Mouse (Mus musculus) cerebellum, postnatal 10 days (tissue): ENCODE data around the gene Dmbx1.

ENCODE experiments used
- DNase-seq, 2 experiments: peaks; one replicate each; pipeline ENCODE4 v3.0.0; 2021; ENCODE audit warnings: mixed read lengths in 2 of 2

The Dmbx1 gene

GRCm38 (mm10) chr4:115938276-115939160 lies 1.2 kb downstream of the Dmbx1 start:
- peak; percentile 43 to 69 for DNase-seq

DNA sequence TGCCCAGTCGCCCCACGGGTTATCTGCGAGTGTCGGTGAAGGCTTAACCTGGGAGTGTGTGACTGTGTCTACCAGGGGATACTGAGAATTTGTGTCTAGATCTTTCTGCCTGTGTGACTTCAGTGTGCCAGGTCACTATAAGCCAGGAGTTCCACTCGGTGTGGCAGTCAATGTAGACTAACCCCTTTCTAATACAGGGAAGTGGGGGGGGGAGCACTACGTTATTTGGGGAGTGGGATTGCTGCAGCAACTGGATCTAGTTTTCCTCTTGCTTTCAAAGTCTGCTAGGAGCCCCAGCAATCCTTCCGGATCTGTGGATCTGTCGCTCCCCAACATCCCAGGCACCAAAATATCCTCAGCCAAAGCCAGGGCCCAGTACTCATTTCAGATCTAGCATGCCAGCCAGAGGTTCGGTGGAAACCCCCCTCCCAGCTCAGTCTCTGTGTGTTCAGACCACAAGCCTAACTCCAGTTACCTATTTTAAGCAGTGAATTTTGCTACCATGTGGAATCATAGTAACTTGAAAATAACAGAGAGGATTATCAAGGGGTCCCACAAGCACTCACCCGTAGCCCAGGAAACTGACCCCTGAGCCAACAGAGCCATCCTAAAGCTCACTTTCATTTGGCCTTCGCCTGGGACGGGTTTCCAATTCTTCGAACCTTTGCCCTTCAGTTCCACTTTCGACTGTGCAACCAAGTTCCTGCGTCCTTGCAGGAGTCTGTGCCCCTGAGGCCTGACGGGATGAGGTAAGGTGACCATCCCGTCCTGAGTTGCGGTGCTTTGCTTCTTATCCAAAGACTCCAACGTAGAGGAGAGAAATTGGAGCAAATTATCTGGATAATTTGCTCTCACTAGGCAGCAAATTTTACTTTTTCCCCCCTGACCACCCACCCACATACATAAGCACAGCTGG lies 2.4 kb downstream of the Dmbx1 start:
- DNase-seq: no peak

- peak in 1 of 2 experiments; percentile 40 for DNase-seq
Measured at GRCm38 (mm10) chr4:115936646-115937045, 3.1 kb downstream of the Dmbx1 start.

DNA sequence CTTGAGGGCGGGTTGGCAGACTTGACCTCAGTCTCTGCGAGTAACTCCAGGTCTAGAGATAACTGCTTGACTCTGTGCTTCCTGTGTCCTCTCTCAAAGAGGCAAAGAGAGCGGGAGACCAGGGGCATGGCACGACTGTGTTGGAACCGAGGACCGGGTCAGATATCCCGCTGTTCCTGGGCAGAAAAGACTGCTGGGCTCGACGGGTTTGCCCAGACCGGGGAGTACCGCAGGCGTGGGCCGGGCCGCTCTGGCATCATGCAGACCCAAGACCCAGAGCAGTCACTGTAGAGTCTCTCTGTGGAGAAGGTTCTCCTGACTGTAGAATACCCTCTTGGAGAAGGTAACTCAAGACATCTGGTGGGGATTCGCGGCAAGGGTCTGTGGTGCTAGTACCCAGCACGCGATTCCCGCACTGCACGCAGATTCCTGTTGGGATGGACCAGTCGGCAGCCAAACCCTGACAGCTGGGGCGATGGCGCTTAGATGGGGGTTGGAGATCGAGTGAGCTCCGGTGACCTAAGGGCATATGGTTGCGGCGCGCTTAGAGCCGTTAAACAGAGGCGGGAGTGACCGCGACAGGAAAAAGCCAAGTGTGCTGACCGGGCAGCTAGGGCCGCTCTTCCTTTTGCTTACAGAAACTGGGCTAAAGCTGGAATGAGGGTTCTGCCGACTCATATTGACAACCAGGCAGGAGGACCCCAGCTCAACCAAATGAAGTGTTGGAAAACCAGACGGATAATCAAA lies 3.7 kb downstream of the Dmbx1 start:
- peak in 1 of 2 experiments; percentile 50 for DNase-seq

GRCm38 (mm10) chr4:115931556-115932088 lies 8.1 kb downstream of the Dmbx1 start:
- peak; percentile 55 to 65 for DNase-seq

DNA sequence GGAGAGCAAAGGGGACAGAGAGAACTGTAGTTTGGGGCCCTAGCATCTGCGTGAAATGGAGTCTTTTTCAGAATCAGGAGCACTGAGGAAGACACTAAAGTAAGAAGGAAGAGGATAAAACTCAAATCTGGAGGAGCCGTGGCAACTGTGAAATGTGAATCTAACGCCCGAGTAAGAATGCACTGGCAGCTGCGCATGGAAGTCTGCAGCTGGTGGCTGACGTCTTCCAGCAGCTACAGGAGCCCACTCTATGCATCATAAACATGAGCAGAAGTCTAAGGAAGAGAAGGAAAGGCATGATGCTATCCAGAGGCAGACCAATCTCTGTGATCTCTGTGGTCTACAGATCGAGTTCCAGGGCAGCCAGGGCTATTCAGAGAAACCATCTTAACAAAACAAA lies 12.1 kb downstream of the Dmbx1 start:
- DNase-seq: no peak

GRCm38 (mm10) chr4:115923262-115923880 lies 16.4 kb downstream of the Dmbx1 start:
- peak; percentile 56 to 69 for DNase-seq

GRCm38 (mm10) chr4:115922688-115923087 lies 17.0 kb downstream of the Dmbx1 start:
- no peak for DNase-seq

GRCm38 (mm10) chr4:115919911-115920310 lies 19.8 kb downstream of the Dmbx1 start:
- DNase-seq: no peak

DNA sequence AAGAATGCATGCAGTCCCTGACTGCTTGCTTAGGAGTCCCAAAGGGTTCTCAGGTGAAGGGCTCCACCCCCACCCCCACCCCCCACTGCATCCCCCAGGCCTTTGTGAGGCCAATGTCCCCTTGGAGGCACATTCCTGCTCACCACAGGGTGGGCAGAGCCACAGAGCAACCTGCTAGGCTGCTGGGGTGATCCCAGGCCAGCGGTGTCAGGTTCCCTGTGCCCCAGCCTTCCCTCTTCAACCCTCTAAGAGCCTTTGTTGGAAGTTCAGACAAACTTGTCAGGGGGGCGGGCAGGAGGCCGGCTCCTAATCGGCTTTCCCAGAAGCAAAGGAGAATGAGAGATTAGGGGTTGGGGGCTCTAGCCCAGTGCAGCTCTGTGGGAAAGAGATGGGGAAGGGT lies 28.1 kb downstream of the Dmbx1 start:
- DNase-seq: no peak

DNA sequence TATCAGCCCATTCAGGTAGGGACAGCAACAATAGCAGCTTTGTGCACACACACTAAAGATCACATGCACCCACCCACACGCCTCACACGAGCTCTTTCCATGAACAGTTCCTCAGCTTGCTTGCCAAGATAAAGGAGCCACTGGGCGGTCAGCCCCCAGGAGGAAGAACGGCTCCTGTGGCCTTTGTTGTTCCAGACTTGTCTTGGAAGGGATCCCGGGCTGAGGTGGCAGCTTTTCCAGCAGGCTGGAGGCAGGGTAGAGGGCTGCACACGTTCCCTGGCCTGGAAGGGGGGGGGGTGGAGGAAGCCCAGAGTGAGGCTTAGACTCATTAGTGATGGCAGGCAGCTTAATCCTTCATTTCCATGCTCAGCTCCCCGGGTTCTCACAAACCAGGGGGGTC lies 31.1 kb downstream of the Dmbx1 start:
- peak; percentile 58 to 76 for DNase-seq

DNA sequence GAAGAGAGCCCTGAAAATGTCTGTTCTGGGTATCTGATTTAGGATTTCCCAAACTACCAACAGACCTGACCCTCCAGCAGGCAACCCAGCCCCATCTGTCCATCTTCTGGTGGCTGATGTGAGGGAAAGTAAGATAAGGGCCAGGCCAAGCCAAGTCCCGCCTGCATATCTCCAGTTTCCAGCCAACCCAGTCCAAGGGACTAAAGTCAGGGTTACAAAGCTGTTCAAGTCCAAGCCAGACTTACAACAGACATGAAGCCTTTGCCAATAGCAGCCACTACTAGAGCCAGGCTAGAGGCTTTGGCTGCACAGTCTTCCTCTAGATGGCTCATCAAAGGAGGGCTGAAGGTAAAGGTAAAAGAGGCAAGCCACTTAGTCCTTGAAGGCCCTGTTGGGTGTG lies 31.7 kb downstream of the Dmbx1 start:
- peak; percentile 25 to 32 for DNase-seq

- DNase-seq: no peak
Measured at GRCm38 (mm10) chr4:115906791-115907190, 32.9 kb downstream of the Dmbx1 start.

DNA sequence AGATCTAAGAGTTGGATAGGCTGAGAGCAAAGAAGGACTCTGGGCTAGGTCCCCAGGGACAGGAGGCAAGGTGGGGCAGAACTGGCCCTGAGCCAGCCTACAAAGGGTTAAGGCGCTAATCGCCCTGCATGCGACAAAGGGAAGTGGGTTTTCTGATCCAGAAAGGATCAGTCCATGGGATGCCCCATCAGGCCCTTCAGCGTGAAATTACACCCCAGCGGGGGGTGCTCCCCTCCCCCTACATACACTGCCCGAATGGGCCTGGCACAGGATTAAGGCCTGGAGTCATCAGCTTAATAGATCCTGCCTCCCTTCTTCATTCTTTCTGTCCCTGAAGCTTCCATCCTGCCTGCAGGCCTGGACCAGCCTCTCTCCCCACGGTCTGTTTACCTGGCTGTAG lies 34.0 kb downstream of the Dmbx1 start:
- DNase-seq: peak; percentile 82 to 86

DNA sequence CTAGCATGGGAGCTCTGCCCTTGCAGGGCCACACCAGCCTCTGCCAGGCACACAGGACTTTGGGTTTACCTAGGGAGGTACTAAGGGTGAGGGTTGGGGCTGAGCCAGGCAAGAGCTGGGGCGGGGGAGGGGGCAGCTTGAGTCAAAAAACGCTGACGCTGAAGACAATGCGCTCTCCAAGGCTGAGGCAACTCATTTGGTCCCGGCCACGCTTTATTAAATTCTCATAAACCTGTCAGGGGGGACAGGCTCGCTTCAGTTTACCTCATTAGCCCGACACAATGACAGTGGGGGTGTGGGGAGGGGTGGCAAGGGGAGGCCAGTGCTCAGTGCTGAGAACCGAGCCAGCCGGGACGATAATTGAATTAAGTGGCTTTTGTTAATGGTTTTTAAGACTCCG lies 35.4 kb downstream of the Dmbx1 start:
- no peak for DNase-seq

GRCm38 (mm10) chr4:115902816-115903215 lies 36.9 kb downstream of the Dmbx1 start:
- peak; percentile 93 to 96 for DNase-seq

GRCm38 (mm10) chr4:115897901-115898631 lies 41.7 kb downstream of the Dmbx1 start:
- peak; percentile 54 to 59 for DNase-seq

GRCm38 (mm10) chr4:115894281-115894680 lies 45.4 kb downstream of the Dmbx1 start:
- no peak for DNase-seq

DNA sequence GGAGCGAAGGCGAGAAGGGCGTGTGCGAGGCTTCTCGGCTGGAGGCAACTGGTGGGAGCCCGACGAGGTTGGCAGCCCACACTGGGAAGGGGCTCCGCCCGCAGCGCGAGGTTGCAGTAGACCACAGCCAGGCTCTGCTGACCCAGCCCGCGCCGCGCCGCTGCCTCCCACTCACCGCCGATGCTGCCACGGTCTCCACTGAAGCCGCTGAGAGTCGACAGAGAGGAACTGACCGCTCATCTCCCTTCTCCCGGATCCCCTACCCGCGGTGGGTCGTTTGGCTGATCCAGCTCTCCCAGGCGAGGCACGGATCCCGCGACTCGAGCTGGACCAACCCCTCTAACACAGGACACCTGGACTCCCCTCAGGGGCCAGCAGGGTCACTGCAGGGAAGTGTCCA lies 49.2 kb downstream of the Dmbx1 start, which contains the start of gene 6430628N08Rik:
TSS of gene 6430628N08Rik (plus strand) at position 113 of the 400 bp plus-strand sequence.
- peak; percentile 17 to 20 for DNase-seq

DNA sequence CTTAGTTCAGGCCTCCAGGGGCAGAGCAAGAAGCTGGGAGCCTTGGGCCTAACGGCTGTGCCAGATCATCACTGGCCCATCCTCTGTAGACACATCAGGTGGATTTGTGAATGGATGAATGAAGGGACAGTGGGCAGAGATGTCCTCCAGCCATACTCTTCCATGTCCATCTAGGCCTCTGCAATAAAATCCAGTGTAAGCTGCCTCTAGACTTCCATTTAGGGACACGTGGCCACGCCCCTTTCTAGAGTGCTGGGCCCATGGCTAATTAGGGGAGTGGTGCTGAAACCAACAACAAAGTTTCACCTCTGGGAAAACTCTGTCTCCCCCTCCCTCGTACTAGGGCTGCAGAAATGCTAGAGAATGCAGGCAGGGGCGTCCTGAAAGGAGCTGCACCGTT lies 49.7 kb downstream of the Dmbx1 start:
- no peak for DNase-seq

- no peak for DNase-seq
Measured at GRCm38 (mm10) chr4:115886875-115887274, 52.9 kb downstream of the Dmbx1 start.
